Mouse (Mus musculus): ENCODE results near the gene Olfr920. TPM values are rescaled to one million over a fixed set of nuclear protein-coding genes. Genes with fewer than 3 reads are reported as not detected.

Gene Olfr920
- 0.04 and 0.06 TPM in 2 replicates for polyA plus RNA-seq (2012; rRNA removed)

- DNase-seq (ENCODE audit: low read depth): no peak
- no peak for TF ChIP-seq CTCF (IDR thresholded peaks at IDR 0.05; ENCODE audit: borderline replicate concordance, extremely low read depth, insufficient read depth, insufficient read length)
- no peak for TF ChIP-seq POLR2A (IDR thresholded peaks at IDR 0.05; ENCODE audit: borderline replicate concordance, extremely low read depth, insufficient read depth, insufficient read length, poor library complexity, severe bottlenecking)
Observed at GRCm38 (mm10) chr9:38751999-38752398, at the start of gene Olfr920. Gene Olfr920 (plus strand): TSS chr9:38752299.

GRCm38 (mm10) chr9:38718102-38718501 lies 34.0 kb upstream of the Olfr920 start, which contains the start of gene Vwa5a:
Gene Vwa5a (plus strand): TSS chr9:38718268.
- peak; percentile 68 for DNase-seq (ENCODE audit: low read depth)

GRCm38 (mm10) chr9:38718927-38719441 lies 33.1 kb upstream of the Olfr920 start:
- peak; percentile 12 for DNase-seq (ENCODE audit: low read depth)
- TF ChIP-seq POLR2A (IDR thresholded peaks at IDR 0.05; ENCODE audit: borderline replicate concordance, extremely low read depth, insufficient read depth, insufficient read length, poor library complexity, severe bottlenecking): no peak
- no peak for TF ChIP-seq CTCF (IDR thresholded peaks at IDR 0.05; ENCODE audit: borderline replicate concordance, extremely low read depth, insufficient read depth, insufficient read length)

More at GRCm38 (mm10) chr9:38718102-38718501, 34.0 kb upstream of the Olfr920 start, which contains the start of gene Vwa5a:
- no peak for TF ChIP-seq POLR2A (IDR thresholded peaks at IDR 0.05; ENCODE audit: borderline replicate concordance, extremely low read depth, insufficient read depth, insufficient read length, poor library complexity, severe bottlenecking)
- TF ChIP-seq CTCF (IDR thresholded peaks at IDR 0.05; ENCODE audit: borderline replicate concordance, extremely low read depth, insufficient read depth, insufficient read length): no peak

- TF ChIP-seq CTCF (IDR thresholded peaks at IDR 0.05; ENCODE audit: borderline replicate concordance, extremely low read depth, insufficient read depth, insufficient read length): no peak
- no peak for TF ChIP-seq POLR2A (IDR thresholded peaks at IDR 0.05; ENCODE audit: borderline replicate concordance, extremely low read depth, insufficient read depth, insufficient read length, poor library complexity, severe bottlenecking)
- DNase-seq (ENCODE audit: low read depth): no peak
Observed at GRCm38 (mm10) chr9:38724044-38724443, 28.1 kb upstream of the Olfr920 start.

- TF ChIP-seq POLR2A (IDR thresholded peaks at IDR 0.05; ENCODE audit: borderline replicate concordance, extremely low read depth, insufficient read depth, insufficient read length, poor library complexity, severe bottlenecking): no peak
- TF ChIP-seq CTCF (IDR thresholded peaks at IDR 0.05; ENCODE audit: borderline replicate concordance, extremely low read depth, insufficient read depth, insufficient read length): no peak
- no peak for DNase-seq (ENCODE audit: low read depth)
Observed at GRCm38 (mm10) chr9:38728218-38728617, 23.9 kb upstream of the Olfr920 start.

GRCm38 (mm10) chr9:38741408-38741807 lies 10.7 kb upstream of the Olfr920 start:
- DNase-seq (ENCODE audit: low read depth): no peak
- no peak for TF ChIP-seq CTCF (IDR thresholded peaks at IDR 0.05; ENCODE audit: borderline replicate concordance, extremely low read depth, insufficient read depth, insufficient read length)
- TF ChIP-seq POLR2A (IDR thresholded peaks at IDR 0.05; ENCODE audit: borderline replicate concordance, extremely low read depth, insufficient read depth, insufficient read length, poor library complexity, severe bottlenecking): no peak

- TF ChIP-seq CTCF (IDR thresholded peaks at IDR 0.05; ENCODE audit: borderline replicate concordance, extremely low read depth, insufficient read depth, insufficient read length): no peak
- no peak for TF ChIP-seq POLR2A (IDR thresholded peaks at IDR 0.05; ENCODE audit: borderline replicate concordance, extremely low read depth, insufficient read depth, insufficient read length, poor library complexity, severe bottlenecking)
- no peak for DNase-seq (ENCODE audit: low read depth)
Observed at GRCm38 (mm10) chr9:38744619-38745315, 7.3 kb upstream of the Olfr920 start.

GRCm38 (mm10) chr9:38772768-38773167 lies 20.7 kb downstream of the Olfr920 start, which contains the start of gene Olfr921:
Gene Olfr921 (plus strand): TSS chr9:38773068.
- TF ChIP-seq POLR2A (IDR thresholded peaks at IDR 0.05; ENCODE audit: borderline replicate concordance, extremely low read depth, insufficient read depth, insufficient read length, poor library complexity, severe bottlenecking) (no peak), CTCF (IDR thresholded peaks at IDR 0.05; ENCODE audit: borderline replicate concordance, extremely low read depth, insufficient read depth, insufficient read length) (no peak)
- DNase-seq (ENCODE audit: low read depth): no peak

- no peak for TF ChIP-seq CTCF (IDR thresholded peaks at IDR 0.05; ENCODE audit: borderline replicate concordance, extremely low read depth, insufficient read depth, insufficient read length)
- TF ChIP-seq POLR2A (IDR thresholded peaks at IDR 0.05; ENCODE audit: borderline replicate concordance, extremely low read depth, insufficient read depth, insufficient read length, poor library complexity, severe bottlenecking): no peak
- DNase-seq (ENCODE audit: low read depth): no peak
Observed at GRCm38 (mm10) chr9:38792689-38793088, 40.6 kb downstream of the Olfr920 start.

GRCm38 (mm10) chr9:38805696-38806095 lies 53.6 kb downstream of the Olfr920 start:
- TF ChIP-seq POLR2A (IDR thresholded peaks at IDR 0.05; ENCODE audit: borderline replicate concordance, extremely low read depth, insufficient read depth, insufficient read length, poor library complexity, severe bottlenecking) (no peak), CTCF (IDR thresholded peaks at IDR 0.05; ENCODE audit: borderline replicate concordance, extremely low read depth, insufficient read depth, insufficient read length) (no peak)
- DNase-seq (ENCODE audit: low read depth): peak; percentile 56

Other genes with a start within 250 kb of the Olfr920 start
- gene Olfr911-ps1, start 230.7 kb upstream of the Olfr920 start, polyA plus RNA-seq (2012; rRNA removed): not detected in 2 replicates
- not detected in 2 replicates for gene Olfr910, start 214.4 kb upstream of the Olfr920 start, polyA plus RNA-seq (2012; rRNA removed)
- 0.01 TPM in 1 of 2 replicates, not detected in the other for gene Olfr912, start 172.1 kb upstream of the Olfr920 start, polyA plus RNA-seq (2012; rRNA removed)
- gene Olfr913, start 159.5 kb upstream of the Olfr920 start, polyA plus RNA-seq (2012; rRNA removed): not detected in 2 replicates
- not detected in 2 replicates for gene Olfr914, start 147.2 kb upstream of the Olfr920 start, polyA plus RNA-seq (2012; rRNA removed)
- not detected in 2 replicates for gene Olfr916, start 92.4 kb upstream of the Olfr920 start, polyA plus RNA-seq (2012; rRNA removed)
- not detected in 2 replicates for gene Olfr917, start 86.5 kb upstream of the Olfr920 start, polyA plus RNA-seq (2012; rRNA removed)
- gene Olfr918, start 77.7 kb upstream of the Olfr920 start, polyA plus RNA-seq (2012; rRNA removed): not detected in 2 replicates
- not detected in 2 replicates for gene Olfr919, start 48.6 kb upstream of the Olfr920 start, polyA plus RNA-seq (2012; rRNA removed)
- 5.2 and 6.5 TPM in 2 replicates for gene Vwa5a, start 34.0 kb upstream of the Olfr920 start, polyA plus RNA-seq (2012; rRNA removed)
- not detected in 2 replicates for gene Olfr921, start 20.8 kb downstream of the Olfr920 start, polyA plus RNA-seq (2012; rRNA removed)
- not detected in 2 replicates for gene Olfr922, start 62.3 kb downstream of the Olfr920 start, polyA plus RNA-seq (2012; rRNA removed)
- not detected in 2 replicates for gene Olfr923, start 74.2 kb downstream of the Olfr920 start, polyA plus RNA-seq (2012; rRNA removed)
- not detected in 2 replicates for gene Olfr924, start 92.2 kb downstream of the Olfr920 start, polyA plus RNA-seq (2012; rRNA removed)
- gene Olfr26, start 102.8 kb downstream of the Olfr920 start, polyA plus RNA-seq (2012; rRNA removed): not detected in 2 replicates
- not detected in 2 replicates for gene Olfr926, start 124.8 kb downstream of the Olfr920 start, polyA plus RNA-seq (2012; rRNA removed)
- gene Olfr930, start 177.5 kb downstream of the Olfr920 start, polyA plus RNA-seq (2012; rRNA removed): not detected in 2 replicates
- gene Olfr933, start 220.0 kb downstream of the Olfr920 start, polyA plus RNA-seq (2012; rRNA removed): not detected in 2 replicates
- gene Olfr934, start 236.0 kb downstream of the Olfr920 start, polyA plus RNA-seq (2012; rRNA removed): not detected in 2 replicates
- gene Olfr935, start 247.4 kb downstream of the Olfr920 start, polyA plus RNA-seq (2012; rRNA removed): not detected in 2 replicates